Mouse (Mus musculus) liver, adult 2 months (tissue): ENCODE results near the gene Jade1. TPM values are rescaled to one million over a fixed set of nuclear protein-coding genes. Genes with fewer than 3 reads are reported as not detected.

Experiments
- DNase-seq: peaks from one replicate; pipeline ENCODE4 v3.0.0-alpha.2; 2011; ENCODE audit warnings: low read depth, low spot score; ENCODE audit errors: extremely low read depth
- H3K27ac ChIP-seq: fragments of 200-500 bp; replicated peaks from 2 replicates; pipeline ENCODE4 v1.5.1; 2012; ENCODE audit warnings: low read depth, mild to moderate bottlenecking, control low read depth, inconsistent platforms, low read length; ENCODE audit not compliant: insufficient read depth
- H3K27me3 ChIP-seq: fragments of 200-500 bp; 2 replicates; pipeline ENCODE4 v1.6.1; 2012; ENCODE audit warnings: mild to moderate bottlenecking, moderate library complexity, low read length, inconsistent platforms; ENCODE audit not compliant: control insufficient read depth, insufficient read depth
- H3K36me3 ChIP-seq: fragments of 200-500 bp; 2 replicates; pipeline ENCODE4 v1.6.1; 2012; ENCODE audit warnings: low read length, inconsistent platforms; ENCODE audit not compliant: control insufficient read depth, insufficient read depth
- H3K4me1 ChIP-seq: fragments of 200-500 bp; 2 replicates; pipeline ENCODE4 v1.6.1; 2011; ENCODE audit warnings: low read length; ENCODE audit not compliant: control insufficient read depth, insufficient read depth
- H3K4me3 ChIP-seq: fragments of 200-500 bp; 2 replicates; pipeline ENCODE4 v1.5.1; 2011; ENCODE audit warnings: low read depth, mild to moderate bottlenecking, control low read depth, low read length, moderate library complexity; ENCODE audit not compliant: insufficient read depth
- H3K79me2 ChIP-seq: fragments of 200-500 bp; 2 replicates; pipeline ENCODE4 v1.6.1; 2012; ENCODE audit warnings: inconsistent platforms, mild to moderate bottlenecking, low read length, moderate library complexity; ENCODE audit not compliant: control insufficient read depth, insufficient read depth
- H3K9ac ChIP-seq: fragments of 200-500 bp; 2 replicates; pipeline ENCODE4 v1.6.1; 2012; ENCODE audit warnings: low read depth, mild to moderate bottlenecking, control low read depth, inconsistent platforms, low read length
- CTCF ChIP-seq: fragments of 200-500 bp; IDR thresholded peaks from 2 replicates; pipeline ENCODE4 v1.5.1; 2011; ENCODE audit warnings: low read depth, low read length, control low read depth
- POLR2A ChIP-seq: fragments of 200-500 bp; IDR thresholded peaks from 2 replicates; pipeline ENCODE4 v1.6.1; 2011; ENCODE audit warnings: low read length, control low read depth; ENCODE audit not compliant: insufficient read depth; ENCODE audit errors: extremely low read depth
- WGBS: fragments of 180-500 bp; shearing (Covaris S2); methylation state at CpG from one replicate; pipeline ENCODE4 v1.1.7; 2018; 5-methylcytosine and 5-hydroxymethylcytosine counted together
- polyA plus RNA-seq: library from polyadenylated mRNA; depleted of rRNA; stranded (reverse); fragments of >200 nt; gene quantifications from 2 replicates; pipeline ENCODE4 v1.2.3, GENCODE M21; 2012
- total RNA-seq: library from RNA; depleted of rRNA; stranded (reverse); fragments of >200 nt; gene quantifications from 2 replicates; pipeline ENCODE4 v1.2.3, GENCODE M21; 2014

Gene Jade1
- total and polyA plus RNA-seq, 2 experiments, result 15.0 to 29.0 TPM

DNA sequence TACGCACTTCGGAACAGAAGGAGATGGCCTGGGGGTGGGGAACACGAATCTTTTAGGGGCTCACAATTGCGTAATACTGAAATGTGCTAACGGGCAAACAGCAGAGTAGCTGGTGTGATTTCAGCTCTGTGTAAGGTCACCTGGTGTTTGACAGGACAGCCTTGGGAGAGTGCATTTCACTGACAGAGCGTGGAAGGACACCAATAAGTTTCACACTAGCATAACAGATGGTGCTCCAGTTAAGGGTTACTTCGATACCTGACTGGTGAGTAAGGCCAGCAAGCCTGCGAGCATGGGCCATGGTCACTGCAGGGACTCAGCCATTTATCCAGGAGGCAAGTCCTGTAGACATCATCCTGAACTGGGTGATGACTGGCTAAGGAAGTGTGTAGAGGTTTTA lies 18.7 kb downstream of the Jade1 start:
- Histone ChIP-seq H3K79me2 (peaks cover 85% of the 10 kb centered on the region), H3K9ac (no peak overlapping the region), H3K4me1 (peaks cover 57% of the 10 kb centered on the region), H3K27me3 (no peaks in the 10 kb centered on the region), H3K4me3 (no peak overlapping the region), H3K36me3 (no peaks in the 10 kb centered on the region), H3K27ac (peak overlapping the region; percentile 6; the same call in 1 of the 2 replicates)
- peak; percentile 66 for DNase-seq
- no peak for TF ChIP-seq POLR2A
- TF ChIP-seq CTCF, result no peak
- WGBS, result 26% methylated on average over 8 of the region's 8 CpGs

DNA sequence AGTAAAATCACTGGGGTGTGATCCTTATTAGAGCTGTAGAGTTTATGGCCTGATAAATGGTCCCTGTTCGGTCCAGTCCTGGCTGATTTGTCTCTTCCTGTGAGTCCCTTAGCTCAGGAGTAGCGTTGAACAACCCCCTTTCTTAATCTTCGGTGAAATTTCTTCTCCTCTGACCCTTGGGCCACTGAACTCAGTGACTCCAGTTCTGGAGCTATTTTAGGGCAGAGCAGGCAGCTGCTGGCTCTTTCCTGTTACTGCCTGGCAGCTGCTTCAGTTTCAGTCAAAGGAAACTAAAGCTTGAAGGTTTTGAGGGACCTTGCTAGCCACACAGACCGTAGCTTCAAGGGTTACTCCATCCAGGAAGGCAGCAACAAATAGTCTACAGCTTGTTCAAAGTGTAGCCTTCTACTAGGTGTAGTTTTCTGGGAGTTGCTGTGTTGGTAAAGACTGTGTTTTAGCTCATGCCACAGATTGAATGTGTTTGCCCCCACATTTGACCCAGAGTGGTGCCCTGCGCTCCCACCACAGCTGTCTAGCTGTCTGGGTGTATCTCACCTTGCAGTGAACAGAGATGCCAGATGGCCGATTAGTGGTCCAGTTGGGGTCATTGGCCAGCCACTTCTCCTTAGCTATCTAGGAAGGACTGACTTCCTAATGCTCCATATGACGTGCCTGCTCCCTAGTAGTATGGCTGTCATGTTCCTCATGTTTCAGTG lies 19.3 kb downstream of the Jade1 start:
- H3K27ac ChIP-seq, result no peak overlapping the region
- H3K9ac ChIP-seq, result no peak overlapping the region
- H3K79me2 ChIP-seq, result peaks cover 78% of the 10 kb centered on the region
- DNase-seq, result no peak
- H3K27me3 ChIP-seq, result no peaks in the 10 kb centered on the region
- no peak overlapping the region for H3K4me3 ChIP-seq
- no peaks in the 10 kb centered on the region for H3K36me3 ChIP-seq
- WGBS, result 36% methylated on average over 7 of the region's 7 CpGs
- TF ChIP-seq CTCF, result no peak
- no peak for TF ChIP-seq POLR2A
- peaks cover 59% of the 10 kb centered on the region for H3K4me1 ChIP-seq

DNA sequence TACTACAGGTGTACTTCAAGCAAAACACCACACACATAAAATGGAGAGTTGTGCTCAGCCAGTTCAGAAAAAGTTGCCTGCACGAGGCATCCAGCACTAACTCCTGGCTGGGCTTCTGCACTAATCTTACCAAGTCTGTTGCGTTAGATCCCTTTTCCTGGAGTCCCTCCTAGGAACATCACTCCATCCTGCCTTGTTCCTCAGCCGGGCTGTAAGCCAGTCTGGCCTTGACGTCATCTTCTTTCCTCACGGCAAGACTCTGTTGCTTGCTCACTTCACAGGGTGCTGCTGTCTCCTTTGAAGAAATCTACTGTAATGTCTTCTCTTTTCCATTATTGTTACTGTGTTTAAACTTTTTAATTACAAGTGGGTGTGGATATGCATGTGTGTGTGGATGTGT lies 20.4 kb downstream of the Jade1 start:
- Histone ChIP-seq H3K9ac (no peak overlapping the region), H3K79me2 (peaks cover 67% of the 10 kb centered on the region), H3K4me3 (no peak overlapping the region), H3K27ac (no peak overlapping the region), H3K4me1 (peaks cover 62% of the 10 kb centered on the region), H3K36me3 (no peaks in the 10 kb centered on the region), H3K27me3 (no peaks in the 10 kb centered on the region)
- 70% methylated on average over 5 of the region's 5 CpGs for WGBS
- DNase-seq, result no peak
- no peak for TF ChIP-seq CTCF
- no peak for TF ChIP-seq POLR2A

DNA sequence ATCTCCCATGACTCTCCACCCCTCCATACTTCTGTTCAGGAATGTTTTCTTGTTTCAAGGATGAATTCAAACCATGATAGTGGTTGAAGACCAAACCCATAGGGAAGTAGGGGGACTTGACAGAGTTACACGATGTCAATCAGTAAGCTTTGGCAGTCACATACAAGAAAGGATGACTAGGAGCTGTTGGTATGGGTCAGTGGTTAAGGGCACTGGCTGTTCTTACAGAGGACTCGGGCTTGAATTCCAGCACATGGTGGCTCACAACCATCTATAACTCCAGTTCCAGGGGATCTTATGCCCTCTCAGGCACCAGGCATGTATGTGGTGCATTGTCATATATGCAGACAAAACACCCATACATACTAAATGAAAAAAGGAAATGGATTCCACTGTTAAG lies 21.7 kb downstream of the Jade1 start:
- no peaks in the 10 kb centered on the region for H3K27me3 ChIP-seq
- no peak overlapping the region for H3K4me3 ChIP-seq
- H3K9ac ChIP-seq, result no peak overlapping the region
- DNase-seq, result no peak
- H3K36me3 ChIP-seq, result no peaks in the 10 kb centered on the region
- TF ChIP-seq POLR2A, result no peak
- no peak for TF ChIP-seq CTCF
- peaks cover 61% of the 10 kb centered on the region for H3K4me1 ChIP-seq
- peaks cover 57% of the 10 kb centered on the region for H3K79me2 ChIP-seq
- 71% methylated on average over 2 of the region's 2 CpGs for WGBS
- H3K27ac ChIP-seq, result no peak overlapping the region

DNA sequence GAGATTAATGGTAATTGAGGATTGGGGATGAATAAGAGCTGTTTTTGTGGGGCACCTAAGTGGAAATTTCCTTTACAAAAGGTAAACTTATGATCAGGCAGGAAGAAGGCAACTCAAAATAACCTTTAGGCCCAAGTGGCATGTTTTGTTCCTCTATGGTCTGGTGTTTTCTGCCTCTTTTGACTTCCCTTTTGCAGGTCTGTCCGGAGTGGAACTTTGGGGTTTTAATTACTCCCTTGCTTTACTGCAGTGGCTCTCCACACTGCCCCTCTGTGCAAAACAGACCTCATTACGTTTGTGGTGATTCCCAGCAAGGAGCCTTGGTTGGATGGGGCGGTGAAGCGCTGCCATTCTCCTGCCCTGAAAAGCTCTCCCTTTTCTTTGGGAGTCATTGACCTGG lies 24.3 kb downstream of the Jade1 start:
- no peaks in the 10 kb centered on the region for H3K36me3 ChIP-seq
- no peak overlapping the region for H3K9ac ChIP-seq
- H3K27ac ChIP-seq, result peak overlapping the region; percentile 62
- peaks cover 51% of the 10 kb centered on the region for H3K79me2 ChIP-seq
- DNase-seq, result no peak
- H3K27me3 ChIP-seq, result no peaks in the 10 kb centered on the region
- peaks cover 58% of the 10 kb centered on the region for H3K4me1 ChIP-seq
- TF ChIP-seq CTCF (no peak), POLR2A (no peak)
- 32% methylated on average over 4 of the region's 4 CpGs for WGBS
- no peak overlapping the region for H3K4me3 ChIP-seq
